Mouse (Mus musculus) testis, postnatal 10 days (tissue): ENCODE measurements around the gene Ddn.

Experiments
- DNase-seq: peaks from one replicate; pipeline ENCODE4 v3.0.0; 2021; ENCODE audit warnings: low spot score

The Ddn gene

GRCm38 (mm10) chr15:98809390-98809789 is at the start of gene Ddn:
Ddn (minus strand) TSS chr15:98809490.
- DNase-seq: no peak

GRCm38 (mm10) chr15:98854214-98854613 is 44.9 kb upstream of the Ddn start:
- no peak for DNase-seq

GRCm38 (mm10) chr15:98853161-98853937 is 44.1 kb upstream of the Ddn start:
- DNase-seq: no peak

GRCm38 (mm10) chr15:98852733-98853132 is 43.4 kb upstream of the Ddn start:
- DNase-seq: no peak

- DNase-seq: no peak
Observed at GRCm38 (mm10) chr15:98852071-98852470, 42.8 kb upstream of the Ddn start.

- DNase-seq: peak; percentile 38
Observed at GRCm38 (mm10) chr15:98851229-98851818, 42.0 kb upstream of the Ddn start.

- DNase-seq: no peak
Observed at GRCm38 (mm10) chr15:98850668-98851067, 41.4 kb upstream of the Ddn start.

GRCm38 (mm10) chr15:98849956-98850600 is 40.8 kb upstream of the Ddn start:
- no peak for DNase-seq

- no peak for DNase-seq
Observed at GRCm38 (mm10) chr15:98849165-98849564, 39.9 kb upstream of the Ddn start.

GRCm38 (mm10) chr15:98846140-98846539 is 36.9 kb upstream of the Ddn start:
- DNase-seq: no peak

- DNase-seq: no peak
Observed at GRCm38 (mm10) chr15:98845149-98845548, 35.9 kb upstream of the Ddn start.

GRCm38 (mm10) chr15:98843595-98844223 is 34.4 kb upstream of the Ddn start:
- DNase-seq: peak; percentile 53

GRCm38 (mm10) chr15:98839671-98840585 is 30.6 kb upstream of the Ddn start:
- no peak for DNase-seq

- DNase-seq: no peak
Observed at GRCm38 (mm10) chr15:98839161-98839560, 29.9 kb upstream of the Ddn start.

- no peak for DNase-seq
Observed at GRCm38 (mm10) chr15:98837743-98838103, 28.4 kb upstream of the Ddn start.

- DNase-seq: no peak
Observed at GRCm38 (mm10) chr15:98837006-98837742, 27.9 kb upstream of the Ddn start.

- no peak for DNase-seq
Observed at GRCm38 (mm10) chr15:98835291-98835690, 26.0 kb upstream of the Ddn start.

GRCm38 (mm10) chr15:98834059-98834458 is 24.8 kb upstream of the Ddn start:
- DNase-seq: no peak

- DNase-seq: no peak
Observed at GRCm38 (mm10) chr15:98833281-98833680, 24.0 kb upstream of the Ddn start.

- DNase-seq: no peak
Observed at GRCm38 (mm10) chr15:98832161-98833058, 23.1 kb upstream of the Ddn start.
